Mouse (Mus musculus) limb, embryonic 12.5 days (tissue): ENCODE measurements at regions not wholly inside any gene's neighbourhood (a gene's known extent, or its start where the extent isn't known, plus 50 kb on each side); places are given as distances from the start of the nearest gene placed in this dataset.

ENCODE experiments used
- ATAC-seq: fragments of 200-750 bp; cut with Nextera tagmentation; 2 replicates; pipeline ENCODE4 v1.8.0; 2017; ENCODE audit warnings: low read depth, moderate TSS enrichment; ENCODE audit not compliant: insufficient number of reproducible peaks, insufficient read depth, low FRiP score, low TSS enrichment
- H3K27ac ChIP-seq: fragments of 300-500 bp; sonication (generic); 2 replicates; pipeline ENCODE4 v1.5.1; 2016; ENCODE audit warnings: mild to moderate bottlenecking, moderate library complexity
- H3K27me3 ChIP-seq: fragments of 300-500 bp; sonication (generic); 2 replicates; pipeline ENCODE4 v1.6.1; 2016; ENCODE audit warnings: mild to moderate bottlenecking, moderate library complexity
- H3K36me3 ChIP-seq: fragments of 300-500 bp; sonication (generic); 2 replicates; pipeline ENCODE4 v1.6.1; 2016; ENCODE audit warnings: mild to moderate bottlenecking, moderate library complexity
- H3K4me1 ChIP-seq: fragments of 300-500 bp; sonication (generic); replicated peaks from 2 replicates; pipeline ENCODE4 v1.6.1; 2016
- H3K4me2 ChIP-seq: fragments of 300-500 bp; sonication (generic); 2 replicates; pipeline ENCODE4 v1.6.1; 2016; ENCODE audit warnings: mild to moderate bottlenecking, moderate library complexity
- H3K4me3 ChIP-seq: fragments of 300-500 bp; sonication (generic); replicated peaks from 2 replicates; pipeline ENCODE4 v1.5.1; 2016; ENCODE audit warnings: mild to moderate bottlenecking
- H3K9ac ChIP-seq: fragments of 300-500 bp; sonication (generic); replicated peaks from 2 replicates; pipeline ENCODE4 v1.6.1; 2016; ENCODE audit warnings: mild to moderate bottlenecking, moderate library complexity
- H3K9me3 ChIP-seq: fragments of 300-500 bp; sonication (generic); 2 replicates; pipeline ENCODE4 v1.6.1; 2016; ENCODE audit warnings: mild to moderate bottlenecking, moderate library complexity
- WGBS: fragments of 180-500 bp; shearing (Covaris S2); methylation state at CpG from one replicate; pipeline ENCODE4 v1.1.7; 2016; 5-methylcytosine and 5-hydroxymethylcytosine counted together

DNA sequence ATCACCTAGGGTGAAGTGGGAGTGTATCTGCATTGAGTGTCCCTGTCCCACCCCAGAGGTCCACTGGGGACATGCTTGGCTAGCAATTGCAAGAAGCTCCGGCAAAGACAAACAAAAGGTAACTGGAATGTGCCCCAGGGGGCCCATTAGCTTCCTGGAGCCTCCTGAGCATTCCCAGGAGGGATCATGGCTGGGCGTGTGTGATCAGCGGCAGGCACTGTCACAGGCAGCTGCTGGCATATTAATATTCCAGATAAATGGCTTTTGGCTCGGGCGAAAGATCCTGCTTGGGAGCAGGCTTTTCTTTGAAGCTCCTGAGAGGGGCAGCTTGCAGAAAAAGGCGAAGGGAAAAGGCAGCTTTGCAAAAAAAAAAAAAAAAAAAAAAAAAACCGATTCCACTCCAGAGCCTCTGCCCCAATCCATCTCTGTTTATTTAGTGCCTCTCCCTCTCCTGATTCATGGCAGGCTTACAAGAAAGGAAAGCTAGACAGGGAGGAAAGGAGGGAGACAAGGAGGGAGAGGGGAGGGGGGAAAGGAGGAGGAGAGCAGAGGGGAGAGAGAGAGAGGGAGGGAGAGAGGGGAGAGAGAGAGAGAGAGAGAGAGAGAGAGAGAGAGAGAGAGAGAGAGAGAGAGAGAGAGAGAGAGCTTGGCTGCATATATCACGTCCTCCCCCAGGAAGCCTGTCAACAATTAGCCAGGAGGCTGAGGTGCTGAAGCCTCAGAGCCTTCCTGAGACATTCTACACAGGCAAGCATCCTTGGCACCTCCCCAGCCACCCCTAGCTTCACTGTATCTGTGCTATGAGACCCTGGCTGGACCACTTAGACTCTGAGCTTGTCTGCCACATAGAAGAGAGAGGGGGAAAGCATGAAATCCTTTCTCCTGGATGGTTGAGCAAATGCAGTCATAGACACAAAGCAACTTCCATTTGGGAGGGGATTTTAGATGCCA is 443.4 kb upstream of the Zmiz1 start:
- peaks cover 61% of the 10 kb centered on the region for H3K4me1 ChIP-seq
- H3K4me3 ChIP-seq = no peak overlapping the region
- H3K9ac ChIP-seq = 0 out of 2 replicates have a peak overlapping the region, but pooled peaks have one; percentile 18
- ATAC-seq = peak; percentile 27; the same call in 1 of the 2 replicates
- WGBS = under 1% methylated on average over 8 of the region's 8 CpGs
- no peaks in the 10 kb centered on the region for H3K27me3 ChIP-seq
- H3K27ac ChIP-seq = peak overlapping the region; percentile 91
- no peaks in the 10 kb centered on the region for H3K36me3 ChIP-seq
- peak overlapping the region; percentile 39 for H3K4me2 ChIP-seq
- H3K9me3 ChIP-seq = no peaks in the 10 kb centered on the region

DNA sequence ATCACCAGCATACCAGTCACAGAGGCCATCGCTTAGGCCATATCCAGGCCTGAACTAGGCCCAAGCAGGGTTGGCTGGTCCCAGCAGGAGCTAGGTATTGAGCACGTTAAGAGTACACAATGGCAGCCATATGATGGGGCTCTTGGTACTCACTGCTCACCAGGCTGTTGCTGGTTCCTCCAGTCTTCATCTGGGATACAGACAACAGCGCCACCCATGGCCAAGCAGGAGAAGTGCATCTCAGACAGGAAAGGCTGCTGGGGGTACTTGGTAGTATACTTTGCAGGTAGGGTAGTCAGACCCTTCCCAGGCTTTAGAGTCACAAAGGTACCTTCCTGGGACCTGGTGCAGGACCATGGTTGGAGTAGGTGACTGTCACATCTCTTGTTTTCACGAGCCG is 441.1 kb upstream of the Zmiz1 start:
- ATAC-seq = no peak
- 76% methylated on average over 5 of the region's 5 CpGs for WGBS
- H3K27me3 ChIP-seq = no peaks in the 10 kb centered on the region
- peaks cover 65% of the 10 kb centered on the region for H3K4me1 ChIP-seq
- no peak overlapping the region for H3K4me3 ChIP-seq
- H3K9ac ChIP-seq = no peak overlapping the region
- no peaks in the 10 kb centered on the region for H3K36me3 ChIP-seq
- H3K27ac ChIP-seq = peak overlapping the region; percentile 51; the same call in 1 of the 2 replicates
- no peak overlapping the region for H3K4me2 ChIP-seq
- H3K9me3 ChIP-seq = no peaks in the 10 kb centered on the region

GRCm38 (mm10) chr14:25019306-25019905 is 439.6 kb upstream of the Zmiz1 start:
- H3K4me1 ChIP-seq = peaks cover 74% of the 10 kb centered on the region
- no peaks in the 10 kb centered on the region for H3K36me3 ChIP-seq
- no peak overlapping the region for H3K4me2 ChIP-seq
- peak overlapping the region; percentile 82 for H3K27ac ChIP-seq
- H3K27me3 ChIP-seq = no peaks in the 10 kb centered on the region
- ATAC-seq = no peak
- H3K4me3 ChIP-seq = no peak overlapping the region
- WGBS = 52% methylated on average over 4 of the region's 4 CpGs
- no peaks in the 10 kb centered on the region for H3K9me3 ChIP-seq
- no peak overlapping the region for H3K9ac ChIP-seq

GRCm38 (mm10) chr14:25022523-25023269 is 436.3 kb upstream of the Zmiz1 start:
- peaks cover 55% of the 10 kb centered on the region for H3K4me1 ChIP-seq
- H3K9ac ChIP-seq = no peak overlapping the region
- H3K27me3 ChIP-seq = no peaks in the 10 kb centered on the region
- H3K4me3 ChIP-seq = no peak overlapping the region
- ATAC-seq = no peak
- H3K36me3 ChIP-seq = no peaks in the 10 kb centered on the region
- H3K27ac ChIP-seq = peak overlapping the region; percentile 86
- H3K9me3 ChIP-seq = no peaks in the 10 kb centered on the region
- 33% methylated on average over 15 of the region's 15 CpGs for WGBS
- no peak overlapping the region for H3K4me2 ChIP-seq

DNA sequence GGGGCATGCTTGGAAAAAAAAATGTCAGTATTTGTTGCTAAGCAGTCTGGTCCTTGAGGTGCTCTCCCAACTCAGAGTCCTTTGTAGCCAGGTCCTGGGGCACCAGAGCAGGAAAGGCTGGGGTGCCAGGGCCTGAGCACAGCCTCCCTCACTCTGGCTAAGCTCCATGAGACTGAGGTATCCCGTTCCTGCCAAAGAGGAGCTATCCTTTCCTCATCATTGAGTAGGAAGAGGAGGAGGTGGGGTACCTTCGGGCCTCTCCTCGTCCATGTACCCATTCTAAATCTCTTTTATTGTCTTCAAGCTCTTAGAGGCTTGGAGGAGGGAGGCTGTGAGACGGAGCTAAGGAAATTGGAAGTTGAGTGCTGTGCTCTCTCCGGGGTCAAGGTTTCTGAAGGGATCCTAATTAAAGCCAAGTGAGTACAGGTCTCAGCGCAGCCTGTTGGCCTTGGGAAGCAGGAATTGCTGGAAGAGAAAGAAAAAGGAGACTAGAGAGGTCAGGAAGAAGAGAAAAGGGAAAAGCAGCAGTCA is 435.6 kb upstream of the Zmiz1 start:
- Histone ChIP-seq H3K36me3 (no peaks in the 10 kb centered on the region), H3K9ac (no peak overlapping the region), H3K27me3 (no peaks in the 10 kb centered on the region), H3K4me3 (no peak overlapping the region), H3K4me2 (no peak overlapping the region), H3K4me1 (peaks cover 55% of the 10 kb centered on the region), H3K9me3 (no peaks in the 10 kb centered on the region), H3K27ac (peak overlapping the region; percentile 86)
- 29% methylated on average over 6 of the region's 6 CpGs for WGBS
- no peak for ATAC-seq

GRCm38 (mm10) chr14:25025074-25025473 is 433.9 kb upstream of the Zmiz1 start:
- no peaks in the 10 kb centered on the region for H3K9me3 ChIP-seq
- H3K4me3 ChIP-seq = no peak overlapping the region
- no peaks in the 10 kb centered on the region for H3K36me3 ChIP-seq
- H3K9ac ChIP-seq = no peak overlapping the region
- 92% methylated on average over 6 of the region's 6 CpGs for WGBS
- no peak overlapping the region for H3K4me2 ChIP-seq
- H3K27ac ChIP-seq = no peak overlapping the region
- H3K27me3 ChIP-seq = no peaks in the 10 kb centered on the region
- peaks cover 46% of the 10 kb centered on the region for H3K4me1 ChIP-seq
- no peak for ATAC-seq

- Histone ChIP-seq H3K9ac (no peak overlapping the region), H3K9me3 (no peaks in the 10 kb centered on the region), H3K4me2 (no peak overlapping the region), H3K27ac (no peak overlapping the region), H3K36me3 (no peaks in the 10 kb centered on the region), H3K4me3 (no peak overlapping the region), H3K4me1 (peaks cover 41% of the 10 kb centered on the region), H3K27me3 (no peaks in the 10 kb centered on the region)
- WGBS = 79% methylated on average over 3 of the region's 3 CpGs
- no peak for ATAC-seq
These were observed 431.9 kb upstream of the Zmiz1 start for GRCm38 (mm10) chr14:25027076-25027475.

- Histone ChIP-seq H3K27ac (no peak overlapping the region), H3K9me3 (no peaks in the 10 kb centered on the region), H3K4me3 (no peak overlapping the region), H3K9ac (no peak overlapping the region), H3K27me3 (no peaks in the 10 kb centered on the region), H3K36me3 (no peaks in the 10 kb centered on the region), H3K4me1 (peaks cover 41% of the 10 kb centered on the region), H3K4me2 (no peak overlapping the region)
- ATAC-seq = no peak
- 82% methylated on average over 1 of the region's 1 CpGs for WGBS
These were observed 431.1 kb upstream of the Zmiz1 start for GRCm38 (mm10) chr14:25027842-25028241.

DNA sequence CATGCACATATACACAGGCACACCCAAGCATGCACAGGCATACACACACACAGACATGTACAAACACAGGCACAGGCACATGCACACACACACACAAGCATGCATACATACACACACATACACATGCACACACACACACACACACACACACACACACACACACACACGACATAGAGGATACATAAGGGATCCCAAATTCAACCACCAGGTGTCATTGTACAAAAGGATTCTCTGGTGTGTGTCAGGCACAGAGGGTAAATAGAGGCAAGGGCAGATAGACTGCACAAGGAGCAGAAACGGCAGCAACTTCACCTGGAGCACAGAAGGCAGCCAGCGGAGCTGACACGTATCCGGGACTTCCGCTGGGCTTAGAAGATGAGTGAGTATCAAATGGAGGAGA is 428.1 kb upstream of the Zmiz1 start:
- no peak overlapping the region for H3K4me3 ChIP-seq
- no peak for ATAC-seq
- H3K9me3 ChIP-seq = no peaks in the 10 kb centered on the region
- 87% methylated on average over 6 of the region's 6 CpGs for WGBS
- H3K4me1 ChIP-seq = peaks cover 30% of the 10 kb centered on the region
- H3K27ac ChIP-seq = no peak overlapping the region
- H3K4me2 ChIP-seq = no peak overlapping the region
- no peaks in the 10 kb centered on the region for H3K27me3 ChIP-seq
- no peak overlapping the region for H3K9ac ChIP-seq
- no peaks in the 10 kb centered on the region for H3K36me3 ChIP-seq

- peaks cover 29% of the 10 kb centered on the region for H3K4me1 ChIP-seq
- H3K27me3 ChIP-seq = no peaks in the 10 kb centered on the region
- H3K36me3 ChIP-seq = no peaks in the 10 kb centered on the region
- no peaks in the 10 kb centered on the region for H3K9me3 ChIP-seq
- whole genome bisulfite sequencing = 70% methylated on average over 12 of the region's 12 CpGs
- H3K4me2 ChIP-seq = no peak overlapping the region
- H3K27ac ChIP-seq = peak overlapping the region; percentile 60; the same call in 1 of the 2 replicates
- H3K4me3 ChIP-seq = no peak overlapping the region
- no peak overlapping the region for H3K9ac ChIP-seq
- ATAC-seq = no peak
These were observed 427.0 kb upstream of the Zmiz1 start for GRCm38 (mm10) chr14:25031756-25032680.
